Mouse (Mus musculus): ENCODE data around the gene Mettl22.

GRCm38 (mm10) chr16:8532461-8532860, 61.9 kb downstream of the Mettl22 start:
- TF ChIP-seq POLR2A (IDR thresholded peaks at IDR 0.05; ENCODE audit: borderline replicate concordance, extremely low read depth, insufficient read depth, insufficient read length, poor library complexity, severe bottlenecking) (no peak), CTCF (IDR thresholded peaks at IDR 0.05; ENCODE audit: borderline replicate concordance, extremely low read depth, insufficient read depth, insufficient read length) (no peak)

All from brain, embryonic 14.5 days (tissue).